Mouse (Mus musculus) stomach, postnatal 0 days (tissue): ENCODE data around the gene Ddx24. TPM values are rescaled to one million over a fixed set of nuclear protein-coding genes. Genes with fewer than 3 reads are reported as not detected.

Experiments used
- ATAC-seq: fragments of 200-750 bp; cut with Nextera tagmentation; 2 replicates; pipeline ENCODE4 v1.8.0; 2017; ENCODE audit not compliant: low FRiP score, low TSS enrichment
- DNase-seq: peaks from one replicate; pipeline ENCODE4 v3.0.0-alpha.2; 2016; ENCODE audit warnings: low spot score
- H3K27ac ChIP-seq: fragments of 300-500 bp; sonication (generic); replicated peaks from 2 replicates; pipeline ENCODE4 v1.5.1; 2014; ENCODE audit warnings: mild to moderate bottlenecking, control low read depth
- H3K27me3 ChIP-seq: fragments of 300-500 bp; sonication (generic); 2 replicates; pipeline ENCODE4 v1.6.1; 2014; ENCODE audit warnings: low read length; ENCODE audit not compliant: control insufficient read depth, insufficient read depth
- H3K36me3 ChIP-seq: fragments of 300-500 bp; sonication (generic); 2 replicates; pipeline ENCODE4 v1.6.1; 2014; ENCODE audit warnings: low read length, mixed read lengths; ENCODE audit not compliant: control insufficient read depth, insufficient read depth
- H3K4me1 ChIP-seq: fragments of 300-500 bp; sonication (generic); replicated peaks from 2 replicates; pipeline ENCODE4 v1.6.1; 2014; ENCODE audit warnings: antibody characterized with exemption; ENCODE audit not compliant: control insufficient read depth, insufficient read depth
- H3K4me2 ChIP-seq: fragments of 300-500 bp; sonication (generic); replicated peaks from 2 replicates; pipeline ENCODE4 v1.6.1; 2014; ENCODE audit warnings: low read depth, mild to moderate bottlenecking, control low read depth, moderate library complexity
- H3K4me3 ChIP-seq: fragments of 300-500 bp; sonication (generic); 2 replicates; pipeline ENCODE4 v1.5.1; 2014; ENCODE audit warnings: low read depth, low read length, control low read depth
- H3K9ac ChIP-seq: fragments of 300-500 bp; sonication (generic); 2 replicates; pipeline ENCODE4 v1.6.1; 2014; ENCODE audit warnings: mild to moderate bottlenecking, low read length, control low read depth, mixed read lengths
- H3K9me3 ChIP-seq: fragments of 300-500 bp; sonication (generic); 2 replicates; pipeline ENCODE4 v1.6.1; 2016; ENCODE audit warnings: low read length; ENCODE audit not compliant: control insufficient read depth
- CTCF ChIP-seq: IDR thresholded peaks from 2 replicates; pipeline ENCODE4 v1.5.1; 2016; ENCODE audit warnings: antibody characterized with exemption, low read depth, mild to moderate bottlenecking, moderate library complexity
- EP300 ChIP-seq: optimal IDR thresholded peaks from 2 replicates; pipeline ENCODE3; 2016; ENCODE audit warnings: antibody characterized with exemption
- WGBS: fragments of 180-500 bp; shearing (Covaris S2); extraction: QIAGEN DNeasy Blood & Tissue Kit; methylation state at CpG from one replicate; pipeline ENCODE4 v1.1.7; 2014; 5-methylcytosine and 5-hydroxymethylcytosine counted together
- polyA plus RNA-seq: library from polyadenylated mRNA; unstranded; fragments of >200 nt; fragmentation: Nextera tagmentation; extraction: Ambion mirVana; gene quantifications from 2 replicates; pipeline ENCODE4 v1.2.1, GENCODE M21; 2015

Gene Ddx24
- polyA plus RNA-seq, 1 experiment from 2014 or later: 84.8 TPM

- DNase-seq (no peak), ATAC-seq (no peak)
- no peaks in the 10 kb centered on the region for H3K9me3 ChIP-seq
- no peak overlapping the region for H3K4me2 ChIP-seq
- H3K4me1 ChIP-seq: no peaks in the 10 kb centered on the region
- TF ChIP-seq EP300 (no peak), CTCF (no peak)
- no peaks in the 10 kb centered on the region for H3K36me3 ChIP-seq
- H3K27me3 ChIP-seq: no peaks in the 10 kb centered on the region
- WGBS: 56% methylated on average over 4 of the region's 4 CpGs
- H3K9ac ChIP-seq: no peak overlapping the region
- H3K4me3 ChIP-seq: no peak overlapping the region
- no peak overlapping the region for H3K27ac ChIP-seq
Observed at GRCm38 (mm10) chr12:103376774-103377173, 48.9 kb downstream of the Ddx24 start.

- DNase-seq (no peak), ATAC-seq (no peak)
- no peaks in the 10 kb centered on the region for H3K36me3 ChIP-seq
- H3K9me3 ChIP-seq: no peaks in the 10 kb centered on the region
- no peak overlapping the region for H3K4me3 ChIP-seq
- no peak overlapping the region for H3K9ac ChIP-seq
- no peak overlapping the region for H3K4me2 ChIP-seq
- no peaks in the 10 kb centered on the region for H3K4me1 ChIP-seq
- H3K27me3 ChIP-seq: no peaks in the 10 kb centered on the region
- 0 out of 2 replicates have a peak overlapping the region, but pooled peaks have one; percentile 20 for H3K27ac ChIP-seq
- TF ChIP-seq EP300 (no peak), CTCF (peak; percentile 5; the same call in 1 of the 2 replicates)
- WGBS: 69% methylated on average over 5 of the region's 5 CpGs
Observed at GRCm38 (mm10) chr12:103376124-103376523, 49.5 kb downstream of the Ddx24 start.

GRCm38 (mm10) chr12:103373530-103374236, 51.9 kb downstream of the Ddx24 start:
- H3K27me3 ChIP-seq: no peaks in the 10 kb centered on the region
- 65% methylated on average over 8 of the region's 8 CpGs for WGBS
- no peaks in the 10 kb centered on the region for H3K9me3 ChIP-seq
- DNase-seq: no peak
- no peak overlapping the region for H3K4me2 ChIP-seq
- H3K36me3 ChIP-seq: no peaks in the 10 kb centered on the region
- H3K9ac ChIP-seq: no peak overlapping the region
- no peak overlapping the region for H3K4me3 ChIP-seq
- H3K4me1 ChIP-seq: no peaks in the 10 kb centered on the region
- TF ChIP-seq EP300 (no peak), CTCF (no peak)
- ATAC-seq: no peak
- no peak overlapping the region for H3K27ac ChIP-seq

- Histone ChIP-seq H3K4me2 (no peak overlapping the region), H3K4me3 (no peak overlapping the region), H3K4me1 (no peaks in the 10 kb centered on the region), H3K27me3 (no peaks in the 10 kb centered on the region), H3K9ac (no peak overlapping the region), H3K27ac (no peak overlapping the region), H3K9me3 (no peaks in the 10 kb centered on the region), H3K36me3 (no peaks in the 10 kb centered on the region)
- ATAC-seq: no peak
- 27% methylated on average over 6 of the region's 6 CpGs for WGBS
- TF ChIP-seq EP300 (no peak), CTCF (peak; percentile 83)
- peak; percentile 50 for DNase-seq
Observed at GRCm38 (mm10) chr12:103371711-103372110, 53.9 kb downstream of the Ddx24 start.

- peak; percentile 33; the same call in 1 of the 2 replicates for ATAC-seq
- H3K4me2 ChIP-seq: no peak overlapping the region
- H3K4me3 ChIP-seq: no peak overlapping the region
- TF ChIP-seq EP300 (peak; percentile 66), CTCF (no peak)
- no peaks in the 10 kb centered on the region for H3K9me3 ChIP-seq
- no peaks in the 10 kb centered on the region for H3K27me3 ChIP-seq
- WGBS: 64% methylated on average over 4 of the region's 4 CpGs
- H3K4me1 ChIP-seq: no peaks in the 10 kb centered on the region
- no peak for DNase-seq
- H3K9ac ChIP-seq: no peak overlapping the region
- H3K27ac ChIP-seq: no peak overlapping the region; the same call in 1 of the 2 replicates
- no peaks in the 10 kb centered on the region for H3K36me3 ChIP-seq
Observed at GRCm38 (mm10) chr12:103370861-103371260, 54.8 kb downstream of the Ddx24 start.

- TF ChIP-seq EP300 (no peak), CTCF (no peak)
- no peak overlapping the region for H3K27ac ChIP-seq
- no peak overlapping the region for H3K4me2 ChIP-seq
- H3K9me3 ChIP-seq: no peaks in the 10 kb centered on the region
- no peaks in the 10 kb centered on the region for H3K27me3 ChIP-seq
- no peak overlapping the region for H3K4me3 ChIP-seq
- no peak overlapping the region for H3K9ac ChIP-seq
- ATAC-seq (no peak), DNase-seq (no peak)
- no peaks in the 10 kb centered on the region for H3K36me3 ChIP-seq
- 44% methylated on average over 2 of the region's 2 CpGs for WGBS
- H3K4me1 ChIP-seq: no peaks in the 10 kb centered on the region
Observed at GRCm38 (mm10) chr12:103368777-103369176, 56.9 kb downstream of the Ddx24 start.
